Mouse (Mus musculus) bone marrow, adult 2 months (tissue): Measurements from ENCODE around the gene Duxbl3. TPM values are rescaled to one million over a fixed set of nuclear protein-coding genes. Genes with fewer than 3 reads are reported as not detected.

ENCODE experiments used
- H3K27ac ChIP-seq: fragments of 200-500 bp; 2 replicates; pipeline ENCODE4 v1.5.1; 2012; ENCODE audit warnings: low read depth, mild to moderate bottlenecking, control low read depth, inconsistent platforms, low read length; ENCODE audit not compliant: control insufficient read depth, poor library complexity, insufficient read depth
- H3K4me1 ChIP-seq: fragments of 200-500 bp; 2 replicates; pipeline ENCODE4 v1.6.1; 2011; ENCODE audit warnings: low read length; ENCODE audit not compliant: control insufficient read depth, insufficient read depth
- H3K4me3 ChIP-seq: fragments of 200-500 bp; replicated peaks from 2 replicates; pipeline ENCODE3; 2011; ENCODE audit warnings: mild to moderate bottlenecking, low read depth, low read length, control low read depth; ENCODE audit not compliant: control insufficient read depth
- CTCF ChIP-seq: fragments of 200-500 bp; IDR thresholded peaks from 2 replicates; pipeline ENCODE4 v1.5.1; 2011; ENCODE audit warnings: low read length, control low read depth; ENCODE audit not compliant: control insufficient read depth, insufficient read depth
- POLR2A ChIP-seq: fragments of 200-500 bp; IDR thresholded peaks from 2 replicates; pipeline ENCODE4 v1.6.1; 2011; ENCODE audit warnings: low read depth, mild to moderate bottlenecking, control low read depth, low read length, borderline replicate concordance; ENCODE audit not compliant: control insufficient read depth
- WGBS: fragments of 180-500 bp; shearing (Covaris S2); methylation state at CpG from one replicate; pipeline ENCODE4 v1.1.7; 2018; 5-methylcytosine and 5-hydroxymethylcytosine counted together
- polyA plus RNA-seq: library from polyadenylated mRNA; stranded (reverse); fragments of >200 nt; gene quantifications from 2 replicates; pipeline ENCODE4 v1.2.4, GENCODE M21; 2011; ENCODE audit warnings: low replicate concordance; ENCODE audit not compliant: missing spikeins, insufficient read depth, insufficient read length

Gene Duxbl3
- polyA plus RNA-seq, 1 experiment = not detected

DNA sequence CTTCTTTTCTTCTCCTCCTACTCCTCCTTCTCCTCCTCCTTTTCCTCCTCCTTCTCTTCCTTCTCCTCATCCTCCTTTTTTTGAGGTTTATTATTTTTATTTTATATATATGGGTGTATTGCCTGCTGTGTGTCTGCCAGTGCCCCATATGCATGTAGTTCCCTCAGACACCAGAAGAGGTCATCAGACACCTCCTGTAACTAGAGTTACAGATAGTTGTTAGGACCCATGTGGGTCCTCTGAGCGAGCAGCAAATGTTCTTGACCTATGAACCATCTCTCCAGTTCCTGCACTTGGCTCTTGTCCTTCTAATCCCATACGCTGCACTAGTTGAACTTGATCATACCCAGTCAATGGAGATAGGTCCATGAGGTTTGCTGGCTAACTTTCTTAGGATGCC, 48.3 kb downstream of the Duxbl3 start:
- WGBS = 54% methylated on average over 2 of the region's 2 CpGs
- no peak overlapping the region for H3K4me3 ChIP-seq
- no peak overlapping the region for H3K27ac ChIP-seq
- no peaks in the 10 kb centered on the region for H3K4me1 ChIP-seq
- no peak for TF ChIP-seq CTCF
- TF ChIP-seq POLR2A = no peak

DNA sequence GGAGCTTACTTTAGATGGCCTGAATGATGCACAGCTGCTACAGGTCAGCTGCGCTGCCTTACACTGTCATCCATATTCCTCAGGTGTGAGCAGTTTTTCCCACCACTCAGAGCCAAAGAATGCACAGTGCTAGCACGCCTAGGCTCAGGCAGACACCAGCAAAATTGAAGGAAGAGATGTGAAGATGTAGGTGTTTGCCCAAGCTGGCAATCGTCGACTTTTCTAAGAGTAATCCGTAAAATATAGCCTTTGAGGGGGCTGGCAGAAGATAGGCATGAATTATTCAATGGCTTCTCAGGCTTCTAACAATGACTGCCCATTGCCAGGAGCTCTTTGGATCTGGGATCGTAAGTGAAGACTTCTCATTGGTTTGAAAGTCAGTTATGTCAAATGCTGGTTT, 51.1 kb downstream of the Duxbl3 start:
- no peak overlapping the region for H3K4me3 ChIP-seq
- WGBS = 84% methylated on average over 6 of the region's 6 CpGs
- TF ChIP-seq CTCF (no peak), POLR2A (no peak)
- no peak overlapping the region for H3K27ac ChIP-seq
- no peaks in the 10 kb centered on the region for H3K4me1 ChIP-seq

DNA sequence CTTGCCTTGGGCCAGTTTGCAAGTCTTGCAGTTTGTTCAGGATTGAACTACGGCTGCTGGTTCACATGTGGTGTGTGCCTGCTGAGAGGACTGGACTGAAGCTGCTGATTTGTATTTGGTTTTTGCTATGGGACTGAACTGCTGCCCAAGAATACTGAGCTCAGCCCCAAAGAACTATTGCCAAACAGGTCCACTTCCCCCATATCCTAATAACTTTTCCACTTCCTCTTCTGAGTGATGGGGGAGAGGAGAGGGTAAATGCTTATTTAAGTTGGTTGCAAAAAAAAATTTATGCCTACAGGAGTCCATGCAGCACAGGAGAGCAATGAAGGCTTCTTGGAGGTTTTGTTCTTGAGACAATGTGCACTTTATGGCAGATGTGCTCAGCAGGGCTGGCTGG, 51.7 kb downstream of the Duxbl3 start:
- TF ChIP-seq POLR2A (no peak), CTCF (no peak)
- 77% methylated on average over 1 of the region's 1 CpGs for WGBS
- Histone ChIP-seq H3K4me3 (no peak overlapping the region), H3K4me1 (no peaks in the 10 kb centered on the region), H3K27ac (no peak overlapping the region)

DNA sequence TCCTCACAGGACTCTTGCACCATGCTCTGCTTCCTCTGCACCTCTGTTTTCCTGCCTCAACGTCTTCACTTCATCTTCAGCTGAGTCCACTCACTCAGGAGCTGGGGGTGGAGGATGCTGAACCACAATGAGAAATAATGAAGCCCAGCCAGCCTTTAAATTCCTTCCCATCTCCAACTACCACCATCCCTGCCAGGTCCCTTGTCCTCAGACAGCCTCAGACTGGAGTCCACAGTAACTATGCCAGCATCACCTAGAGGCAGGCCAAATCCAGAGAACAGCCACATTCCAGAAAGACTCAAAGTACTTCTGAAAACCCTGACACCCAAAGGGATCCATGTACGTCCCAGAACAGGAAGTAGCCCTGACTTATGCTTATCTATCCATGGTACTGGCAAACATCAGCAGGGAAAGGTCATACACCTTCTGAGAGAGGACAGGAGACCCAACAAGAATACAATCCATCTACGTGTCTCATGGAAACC, 58.5 kb downstream of the Duxbl3 start:
- no peak overlapping the region for H3K4me3 ChIP-seq
- TF ChIP-seq POLR2A = no peak
- TF ChIP-seq CTCF = no peak
- WGBS = 59% methylated on average over 3 of the region's 3 CpGs
- no peak overlapping the region for H3K27ac ChIP-seq
- no peaks in the 10 kb centered on the region for H3K4me1 ChIP-seq

Other genes starting within 250 kb of the Duxbl3 start
- not detected in 2 replicates for gene Gm9780, start 215.3 kb upstream of the Duxbl3 start, polyA plus RNA-seq
- gene Tmem254c, start 190.6 kb upstream of the Duxbl3 start, polyA plus RNA-seq = 5.1 and 11.7 TPM in 2 replicates
- not detected in 2 replicates for gene Cphx2, start 176.4 kb upstream of the Duxbl3 start, polyA plus RNA-seq
- not detected in 2 replicates for gene Cphx3, start 175.7 kb upstream of the Duxbl3 start, polyA plus RNA-seq
- 3.8 TPM in 1 of 2 replicates, not detected in the other for gene Duxbl2, start 139.6 kb upstream of the Duxbl3 start, polyA plus RNA-seq
- gene Plac9b, start 75.5 kb upstream of the Duxbl3 start, polyA plus RNA-seq = 13.7 and 20.2 TPM in 2 replicates
- 1.8 TPM in 1 of 2 replicates, not detected in the other for gene Tmem254b, start 50.9 kb upstream of the Duxbl3 start, polyA plus RNA-seq